Mouse (Mus musculus) megakaryocyte, embryonic 14.5 days (primary cell): ENCODE data around the gene Mfsd2a. TPM values are rescaled to one million over a fixed set of nuclear protein-coding genes. Genes with fewer than 3 reads are reported as not detected.

ENCODE experiments used
- H3K27me3 ChIP-seq: replicated peaks from 2 replicates; pipeline ENCODE3; 2012; ENCODE audit warnings: inconsistent platforms
- H3K36me3 ChIP-seq: replicated peaks from 2 replicates; pipeline ENCODE3; 2012; ENCODE audit warnings: low read length, inconsistent platforms, mixed read lengths
- H3K4me1 ChIP-seq: 2 replicates; pipeline ENCODE4 v1.6.1; 2012; ENCODE audit warnings: inconsistent platforms
- H3K4me3 ChIP-seq: replicated peaks from 2 replicates; pipeline ENCODE3; 2012; ENCODE audit warnings: moderate library complexity, mild to moderate bottlenecking, inconsistent platforms
- H3K9me3 ChIP-seq: 2 replicates; pipeline ENCODE4 v1.6.1; 2012; ENCODE audit warnings: inconsistent platforms
- FLI1 ChIP-seq: IDR thresholded peaks from 2 replicates; pipeline ENCODE4 v1.6.1; 2012; ENCODE audit warnings: low read length, inconsistent platforms, mixed read lengths
- GATA1 ChIP-seq: IDR thresholded peaks from 3 replicates; pipeline ENCODE4 v1.6.1; 2012; ENCODE audit warnings: mixed read lengths, low read length, inconsistent platforms, borderline replicate concordance
- polyA plus RNA-seq: library from polyadenylated mRNA; stranded (reverse); fragments of >175 nt; gene quantifications from 2 replicates; pipeline ENCODE4 v1.2.3, GENCODE M21; 2012; ENCODE audit warnings: low replicate concordance; ENCODE audit not compliant: insufficient read depth

The Mfsd2a gene
- polyA plus RNA-seq, 1 experiment, result 0.12 TPM

GRCm38 (mm10) chr4:122961589-122961988 is 601 bp upstream of the Mfsd2a start:
- Histone ChIP-seq H3K27me3 (peaks cover 58% of the 10 kb centered on the region), H3K4me1 (peaks cover 44% of the 10 kb centered on the region), H3K36me3 (peaks cover 9% of the 10 kb centered on the region), H3K9me3 (no peaks in the 10 kb centered on the region), H3K4me3 (peak overlapping the region; percentile 92)
- TF ChIP-seq GATA1 (no peak), FLI1 (no peak)

GRCm38 (mm10) chr4:122960321-122961099 is 478 bp downstream of the Mfsd2a start:
- peaks cover 54% of the 10 kb centered on the region for H3K27me3 ChIP-seq

GRCm38 (mm10) chr4:122959816-122960215 is 1.2 kb downstream of the Mfsd2a start:
- Histone ChIP-seq H3K4me3 (peak overlapping the region; percentile 92), H3K4me1 (peaks cover 62% of the 10 kb centered on the region), H3K36me3 (peaks cover 12% of the 10 kb centered on the region), H3K27me3 (peaks cover 54% of the 10 kb centered on the region), H3K9me3 (no peaks in the 10 kb centered on the region)
- TF ChIP-seq GATA1, result no peak
- TF ChIP-seq FLI1, result no peak

More at GRCm38 (mm10) chr4:122960321-122961099, 478 bp downstream of the Mfsd2a start:
- TF ChIP-seq GATA1, result no peak
- TF ChIP-seq FLI1, result no peak
- peaks cover 12% of the 10 kb centered on the region for H3K36me3 ChIP-seq
- H3K4me1 ChIP-seq, result peaks cover 55% of the 10 kb centered on the region
- peak overlapping the region; percentile 92 for H3K4me3 ChIP-seq
- H3K9me3 ChIP-seq, result no peaks in the 10 kb centered on the region

GRCm38 (mm10) chr4:122958491-122959031 is 2.4 kb downstream of the Mfsd2a start:
- Histone ChIP-seq H3K27me3 (peaks cover 47% of the 10 kb centered on the region), H3K4me3 (no peak overlapping the region), H3K36me3 (peaks cover 12% of the 10 kb centered on the region), H3K4me1 (peaks cover 68% of the 10 kb centered on the region), H3K9me3 (no peaks in the 10 kb centered on the region)
- TF ChIP-seq GATA1, result no peak
- no peak for TF ChIP-seq FLI1

GRCm38 (mm10) chr4:122956301-122956700 is 4.7 kb downstream of the Mfsd2a start:
- peaks cover 61% of the 10 kb centered on the region for H3K4me1 ChIP-seq
- no peaks in the 10 kb centered on the region for H3K9me3 ChIP-seq
- peaks cover 26% of the 10 kb centered on the region for H3K27me3 ChIP-seq
- TF ChIP-seq FLI1 (no peak), GATA1 (no peak)
- H3K36me3 ChIP-seq, result peaks cover 19% of the 10 kb centered on the region
- H3K4me3 ChIP-seq, result peak overlapping the region; percentile 14

GRCm38 (mm10) chr4:122955412-122956136 is 5.4 kb downstream of the Mfsd2a start:
- Histone ChIP-seq H3K9me3 (no peaks in the 10 kb centered on the region), H3K4me1 (peaks cover 53% of the 10 kb centered on the region), H3K36me3 (peaks cover 25% of the 10 kb centered on the region), H3K27me3 (peaks cover 19% of the 10 kb centered on the region), H3K4me3 (peak overlapping the region; percentile 91)
- TF ChIP-seq FLI1 (no peak), GATA1 (no peak)

- no peak for TF ChIP-seq GATA1
- no peak for TF ChIP-seq FLI1
- Histone ChIP-seq H3K27me3 (peaks cover 12% of the 10 kb centered on the region), H3K9me3 (no peaks in the 10 kb centered on the region), H3K4me1 (peaks cover 46% of the 10 kb centered on the region), H3K36me3 (peaks cover 33% of the 10 kb centered on the region), H3K4me3 (peak overlapping the region; percentile 91)
Observed at GRCm38 (mm10) chr4:122954680-122955411, 6.1 kb downstream of the Mfsd2a start.

- peaks cover 8% of the 10 kb centered on the region for H3K27me3 ChIP-seq
- peaks cover 16% of the 10 kb centered on the region for H3K4me1 ChIP-seq
- peaks cover 49% of the 10 kb centered on the region for H3K36me3 ChIP-seq
- TF ChIP-seq FLI1 (no peak), GATA1 (no peak)
- no peak overlapping the region for H3K4me3 ChIP-seq
- no peaks in the 10 kb centered on the region for H3K9me3 ChIP-seq
Observed at GRCm38 (mm10) chr4:122949096-122949495, 11.9 kb downstream of the Mfsd2a start.

GRCm38 (mm10) chr4:122947223-122947622 is 13.8 kb downstream of the Mfsd2a start:
- Histone ChIP-seq H3K4me1 (peaks cover 16% of the 10 kb centered on the region), H3K9me3 (no peaks in the 10 kb centered on the region), H3K36me3 (peaks cover 49% of the 10 kb centered on the region), H3K27me3 (peaks cover 8% of the 10 kb centered on the region), H3K4me3 (no peak overlapping the region)
- no peak for TF ChIP-seq FLI1
- TF ChIP-seq GATA1, result no peak
